In the genomic region with DNA sequence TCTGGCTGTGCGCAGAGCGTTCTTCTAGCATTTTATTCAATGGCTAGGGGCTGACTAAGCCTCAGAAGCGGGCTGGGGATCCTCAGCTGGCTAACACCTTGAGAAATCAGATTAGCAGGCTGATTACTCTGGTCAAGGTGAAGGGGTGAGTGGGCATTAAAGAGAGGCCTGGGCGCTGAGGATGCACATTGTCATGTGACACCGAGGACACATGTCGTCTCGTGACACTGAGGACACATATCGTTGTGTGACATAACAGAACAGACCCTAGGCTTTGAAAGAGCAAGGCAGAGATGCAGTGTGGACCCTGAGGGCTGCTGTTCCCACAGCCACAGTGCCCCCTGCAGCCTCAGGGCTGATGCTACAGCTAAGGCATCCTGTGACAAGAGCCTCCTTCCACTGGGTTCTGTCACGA, we compare ENCODE assay signal across 8 mouse cellular contexts. TPM values are rescaled to one million over a fixed set of nuclear protein-coding genes. Genes with fewer than 3 reads are reported as not detected.
A peak's percentile ranks its signal among the peaks of the same experiment; 100 is the strongest.
DNase-seq lines count a peak whose midpoint lies in the region; ATAC-seq lines count a peak whose summit lies in the region.

No protein-coding gene starts in this region.

- H3K27ac ChIP-seq in hindbrain, embryonic 11.5 days (ENCODE audit: low read depth, low read length) = no peak overlapping the region
- no peak overlapping the region for H3K27ac ChIP-seq in hindbrain, embryonic 16.5 days (ENCODE audit: low read depth, low read length)

- no peaks in the 10 kb centered on the region for H3K4me1 ChIP-seq in hindbrain, embryonic 11.5 days (replicated peaks; ENCODE audit: control insufficient read depth, insufficient read depth, low read length)
- no peaks in the 10 kb centered on the region for H3K4me1 ChIP-seq in hindbrain, embryonic 16.5 days (ENCODE audit: control insufficient read depth, insufficient read depth, low read depth, low read length)

- no peaks in the 10 kb centered on the region for H3K27me3 ChIP-seq in hindbrain, embryonic 11.5 days (ENCODE audit: control insufficient read depth, insufficient read depth, low read length)
- no peaks in the 10 kb centered on the region for H3K27me3 ChIP-seq in hindbrain, embryonic 16.5 days (replicated peaks; ENCODE audit: control insufficient read depth, insufficient read depth, low read length)

- no peak for ATAC-seq in hindbrain, embryonic 11.5 days (ENCODE audit: low FRiP score)
- no peak for ATAC-seq in hindbrain, embryonic 16.5 days
- ATAC-seq in activated CD4-positive, CD25-positive, alpha-beta regulatory T cell, adult 4 months = peak; percentile 60

- H3K4me2 ChIP-seq in hindbrain, embryonic 11.5 days (replicated peaks; ENCODE audit: low read depth, low read length) = no peak overlapping the region
- H3K4me2 ChIP-seq in hindbrain, embryonic 16.5 days (ENCODE audit: low read length) = no peak overlapping the region

- H3K9me3 ChIP-seq in hindbrain, embryonic 11.5 days (ENCODE audit: control insufficient read depth, low read length) = no peaks in the 10 kb centered on the region; the same call in 1 of the 2 replicates
- no peaks in the 10 kb centered on the region for H3K9me3 ChIP-seq in hindbrain, embryonic 16.5 days (ENCODE audit: control insufficient read depth, low read length)

- DNase-seq in hindbrain, embryonic 11.5 days (ENCODE audit: low spot score) = peak; percentile 50
- DNase-seq in CD4-positive, CD25-positive, alpha-beta regulatory T cell, adult 2 months (ENCODE audit: low read depth, low spot score) = peak; percentile 64
- DNase-seq in kidney, postnatal 4 days = peak; percentile 58 to 66
- DNase-seq in retina, postnatal 7 days (ENCODE audit: low read depth, low spot score) = peak; percentile 67
- DNase-seq in cerebellum, adult 11 months = no peak
- DNase-seq in frontal cortex, postnatal 14 days (ENCODE audit: low spot score in 2 of 2) = no peak

- WGBS in hindbrain, embryonic 11.5 days = 62% methylated on average over 9 of the region's 9 CpGs
- 55% methylated on average over 9 of the region's 9 CpGs for WGBS in hindbrain, embryonic 16.5 days

- no peak overlapping the region for H3K4me3 ChIP-seq in hindbrain, embryonic 11.5 days (ENCODE audit: low read depth, low read length)
- H3K4me3 ChIP-seq in hindbrain, embryonic 16.5 days (ENCODE audit: low read length) = no peak overlapping the region

- no peak overlapping the region for H3K9ac ChIP-seq in hindbrain, embryonic 11.5 days (ENCODE audit: low read depth, low read length)
- H3K9ac ChIP-seq in hindbrain, embryonic 16.5 days (ENCODE audit: low read depth, low read length) = no peak overlapping the region; the same call in 1 of the 2 replicates

- H3K36me3 ChIP-seq in hindbrain, embryonic 11.5 days (ENCODE audit: control insufficient read depth, insufficient read depth, low read length) = no peaks in the 10 kb centered on the region
- H3K36me3 ChIP-seq in hindbrain, embryonic 16.5 days (ENCODE audit: control insufficient read depth, insufficient read depth, low read length) = no peaks in the 10 kb centered on the region

RNA-seq across cellular contexts. Expression of gene Taok3, which starts 23.8 kb away (rescaled TPM):
- polyA plus RNA-seq in hindbrain, embryonic 11.5 days (2014; fragmentation: Nextera tagmentation; extraction: Ambion mirVana) = 21.7 and 26.1 TPM in 2 replicates
- 61.7 and 63.3 TPM in 2 replicates for polyA plus RNA-seq in hindbrain, embryonic 16.5 days (2015; fragmentation: Nextera tagmentation; extraction: Ambion mirVana)
- 100 to 1,000 TPM; 137 to 138 TPM for polyA plus RNA-seq in activated CD4-positive, CD25-positive, alpha-beta regulatory T cell, adult 4 months (2017; shearing (Covaris generic))

RNA-seq across cellular contexts. Expression of gene Suds3, which starts 27.8 kb away (rescaled TPM):
- polyA plus RNA-seq in hindbrain, embryonic 11.5 days (2014; fragmentation: Nextera tagmentation; extraction: Ambion mirVana) = 48.0 and 54.2 TPM in 2 replicates
- 70.0 and 76.7 TPM in 2 replicates for polyA plus RNA-seq in hindbrain, embryonic 16.5 days (2015; fragmentation: Nextera tagmentation; extraction: Ambion mirVana)
- polyA plus RNA-seq in activated CD4-positive, CD25-positive, alpha-beta regulatory T cell, adult 4 months (2017; shearing (Covaris generic)) = 10 to 100 TPM; 11.5 to 12.3 TPM

Comparison
In these comparisons a context has a peak if more than half of its experiments do, and no peak if none do; other contexts are left out.
1. DNase-seq: peak in hindbrain, embryonic 11.5 days (single experiment), CD4-positive, CD25-positive, alpha-beta regulatory T cell, adult 2 months (single experiment), kidney, postnatal 4 days (2 of 2) and retina, postnatal 7 days (single experiment); none in cerebellum, adult 11 months (single experiment) and frontal cortex, postnatal 14 days (0 of 2).